Mouse (Mus musculus): ENCODE data around the gene Bcas3.

The Bcas3 gene

GRCm38 (mm10) chr11:85790267-85790666, 437.3 kb downstream of the Bcas3 start:
- in situ Hi-C loops (cut with MboI, MseI), result no loop called here

- in situ Hi-C loops (cut with MboI, MseI), result no loop called here
Measured at GRCm38 (mm10) chr11:85791212-85791611, 438.2 kb downstream of the Bcas3 start.

GRCm38 (mm10) chr11:85792534-85793215, 439.7 kb downstream of the Bcas3 start:
- in situ Hi-C loops (cut with MboI, MseI), result no loop called here

GRCm38 (mm10) chr11:85799456-85799855, 446.5 kb downstream of the Bcas3 start:
- in situ Hi-C loops (cut with MboI, MseI), result no loop called here

- in situ Hi-C loops (cut with MboI, MseI), result no loop called here
Measured at GRCm38 (mm10) chr11:85799856-85800255, 446.9 kb downstream of the Bcas3 start.

GRCm38 (mm10) chr11:85800380-85800779, 447.4 kb downstream of the Bcas3 start:
- in situ Hi-C loops (cut with MboI, MseI), result no loop called here

- in situ Hi-C loops (cut with MboI, MseI), result no loop called here
Measured at GRCm38 (mm10) chr11:85804048-85804447, 451.1 kb downstream of the Bcas3 start.

- in situ Hi-C loops (cut with MboI, MseI), result no loop called here
Measured at GRCm38 (mm10) chr11:85805779-85806178, 452.8 kb downstream of the Bcas3 start.

- in situ Hi-C loops (cut with MboI, MseI), result no loop called here
Measured at GRCm38 (mm10) chr11:85807353-85807752, 454.4 kb downstream of the Bcas3 start.

- in situ Hi-C loops (cut with MboI, MseI), result no loop called here
Measured at GRCm38 (mm10) chr11:85811229-85811628, 458.3 kb downstream of the Bcas3 start.

- in situ Hi-C loops (cut with MboI, MseI), result no loop called here
Measured at GRCm38 (mm10) chr11:85811676-85812075, 458.7 kb downstream of the Bcas3 start.

GRCm38 (mm10) chr11:85812201-85812966, 459.4 kb downstream of the Bcas3 start:
- in situ Hi-C loops (cut with MboI, MseI), result no loop called here

GRCm38 (mm10) chr11:85814678-85815077, 461.7 kb downstream of the Bcas3 start:
- in situ Hi-C loops (cut with MboI, MseI), result no loop called here

- in situ Hi-C loops (cut with MboI, MseI), result no loop called here
Measured at GRCm38 (mm10) chr11:85816471-85816870, 463.5 kb downstream of the Bcas3 start.

GRCm38 (mm10) chr11:85818401-85818800, 465.4 kb downstream of the Bcas3 start:
- in situ Hi-C loops (cut with MboI, MseI), result no loop called here

GRCm38 (mm10) chr11:85820959-85821358, 468.0 kb downstream of the Bcas3 start:
- in situ Hi-C loops (cut with MboI, MseI), result loop anchor here (10.0 kb wide), 1 partner anchor 296 kb away; no protein-coding TSS in a partner anchor

- in situ Hi-C loops (cut with MboI, MseI), result loop anchor here (10.0 kb wide), 1 partner anchor 297 kb away; no protein-coding TSS in a partner anchor
Measured at GRCm38 (mm10) chr11:85821659-85822058, 468.7 kb downstream of the Bcas3 start.

- in situ Hi-C loops (cut with MboI, MseI), result loop anchor here (10.0 kb wide), 1 partner anchor 298 kb away; no protein-coding TSS in a partner anchor
Measured at GRCm38 (mm10) chr11:85823181-85823580, 470.2 kb downstream of the Bcas3 start.

GRCm38 (mm10) chr11:85823794-85824193, 470.8 kb downstream of the Bcas3 start:
- in situ Hi-C loops (cut with MboI, MseI), result loop anchor here (10.0 kb wide), 1 partner anchor 299 kb away; no protein-coding TSS in a partner anchor

GRCm38 (mm10) chr11:85825031-85825430, 472.1 kb downstream of the Bcas3 start:
- in situ Hi-C loops (cut with MboI, MseI), result loop anchor here (10.0 kb wide), 1 partner anchor 300 kb away; no protein-coding TSS in a partner anchor

GRCm38 (mm10) chr11:85825823-85826222, 472.9 kb downstream of the Bcas3 start:
- in situ Hi-C loops (cut with MboI, MseI), result loop anchor here (10.0 kb wide), 1 partner anchor 301 kb away; no protein-coding TSS in a partner anchor

GRCm38 (mm10) chr11:85827342-85827741, 474.4 kb downstream of the Bcas3 start:
- in situ Hi-C loops (cut with MboI, MseI), result loop anchor here (10.0 kb wide), 1 partner anchor 303 kb away; no protein-coding TSS in a partner anchor

Data from T-helper 2 cell (primary cell).